Mouse (Mus musculus): ENCODE results near the gene Cdh15. TPM values are rescaled to one million over a fixed set of nuclear protein-coding genes. Genes with fewer than 3 reads are reported as not detected.

Gene Cdh15
- polyA plus RNA-seq, 1 experiment from 2014 or later, result 0.37 TPM

GRCm38 (mm10) chr8:122873171-122873570 is 25.4 kb downstream of the Cdh15 start:
- no peak overlapping the region for H3K4me2 ChIP-seq (ENCODE audit: low read length)
- no peaks in the 10 kb centered on the region for H3K36me3 ChIP-seq (ENCODE audit: insufficient read depth, low read length)
- no peaks in the 10 kb centered on the region for H3K27me3 ChIP-seq (ENCODE audit: insufficient read depth, low read length)
- H3K4me1 ChIP-seq (replicated peaks; ENCODE audit: insufficient read depth, low read length), result no peaks in the 10 kb centered on the region
- WGBS, result 30% methylated on average over 6 of the region's 6 CpGs
- no peak overlapping the region for H3K4me3 ChIP-seq (replicated peaks; ENCODE audit: low read depth, low read length)
- no peak overlapping the region for H3K27ac ChIP-seq
- no peak for TF ChIP-seq CTCF (IDR thresholded peaks at IDR 0.05; ENCODE audit: low read depth)
- H3K9ac ChIP-seq (ENCODE audit: low read depth, low read length), result no peak overlapping the region
- no peaks in the 10 kb centered on the region for H3K9me3 ChIP-seq (replicated peaks; ENCODE audit: low read length)
- DNase-seq (ENCODE audit: low spot score) (no peak), ATAC-seq (replicated peaks; ENCODE audit: low FRiP score, low read depth) (no peak)

GRCm38 (mm10) chr8:122875186-122875585 is 27.4 kb downstream of the Cdh15 start:
- Histone ChIP-seq H3K9ac (ENCODE audit: low read depth, low read length) (no peak overlapping the region), H3K4me3 (replicated peaks; ENCODE audit: low read depth, low read length) (no peak overlapping the region), H3K4me2 (ENCODE audit: low read length) (no peak overlapping the region), H3K36me3 (ENCODE audit: insufficient read depth, low read length) (no peaks in the 10 kb centered on the region), H3K4me1 (replicated peaks; ENCODE audit: insufficient read depth, low read length) (no peaks in the 10 kb centered on the region), H3K9me3 (replicated peaks; ENCODE audit: low read length) (no peaks in the 10 kb centered on the region), H3K27ac (no peak overlapping the region), H3K27me3 (ENCODE audit: insufficient read depth, low read length) (no peaks in the 10 kb centered on the region)
- DNase-seq (ENCODE audit: low spot score), result no peak
- TF ChIP-seq CTCF (IDR thresholded peaks at IDR 0.05; ENCODE audit: low read depth), result no peak
- ATAC-seq (replicated peaks; ENCODE audit: low FRiP score, low read depth), result no peak
- WGBS, result 59% methylated on average over 5 of the region's 5 CpGs

GRCm38 (mm10) chr8:122878231-122878630 is 30.5 kb downstream of the Cdh15 start:
- no peak for TF ChIP-seq CTCF (IDR thresholded peaks at IDR 0.05; ENCODE audit: low read depth)
- Histone ChIP-seq H3K4me1 (replicated peaks; ENCODE audit: insufficient read depth, low read length) (no peaks in the 10 kb centered on the region), H3K27ac (no peak overlapping the region), H3K9me3 (replicated peaks; ENCODE audit: low read length) (no peaks in the 10 kb centered on the region), H3K9ac (ENCODE audit: low read depth, low read length) (no peak overlapping the region), H3K27me3 (ENCODE audit: insufficient read depth, low read length) (no peaks in the 10 kb centered on the region), H3K36me3 (ENCODE audit: insufficient read depth, low read length) (peaks cover 19% of the 10 kb centered on the region), H3K4me3 (replicated peaks; ENCODE audit: low read depth, low read length) (no peak overlapping the region), H3K4me2 (ENCODE audit: low read length) (no peak overlapping the region)
- DNase-seq (ENCODE audit: low spot score) (no peak), ATAC-seq (replicated peaks; ENCODE audit: low FRiP score, low read depth) (no peak)
- 86% methylated on average over 3 of the region's 3 CpGs for WGBS

GRCm38 (mm10) chr8:122880302-122880701 is 32.5 kb downstream of the Cdh15 start:
- peaks cover 38% of the 10 kb centered on the region for H3K36me3 ChIP-seq (ENCODE audit: insufficient read depth, low read length)
- no peaks in the 10 kb centered on the region for H3K4me1 ChIP-seq (replicated peaks; ENCODE audit: insufficient read depth, low read length)
- no peaks in the 10 kb centered on the region for H3K27me3 ChIP-seq (ENCODE audit: insufficient read depth, low read length)
- WGBS, result 58% methylated on average over 3 of the region's 3 CpGs
- H3K4me3 ChIP-seq (replicated peaks; ENCODE audit: low read depth, low read length), result no peak overlapping the region
- ATAC-seq (replicated peaks; ENCODE audit: low FRiP score, low read depth) (no peak), DNase-seq (ENCODE audit: low spot score) (no peak)
- no peak for TF ChIP-seq CTCF (IDR thresholded peaks at IDR 0.05; ENCODE audit: low read depth)
- no peak overlapping the region for H3K4me2 ChIP-seq (ENCODE audit: low read length)
- H3K9me3 ChIP-seq (replicated peaks; ENCODE audit: low read length), result no peaks in the 10 kb centered on the region
- H3K9ac ChIP-seq (ENCODE audit: low read depth, low read length), result no peak overlapping the region
- no peak overlapping the region for H3K27ac ChIP-seq

- Histone ChIP-seq H3K36me3 (ENCODE audit: insufficient read depth, low read length) (peaks cover 72% of the 10 kb centered on the region), H3K9me3 (replicated peaks; ENCODE audit: low read length) (no peaks in the 10 kb centered on the region), H3K4me3 (replicated peaks; ENCODE audit: low read depth, low read length) (no peak overlapping the region), H3K9ac (ENCODE audit: low read depth, low read length) (no peak overlapping the region; the same call in 1 of the 2 replicates), H3K4me2 (ENCODE audit: low read length) (no peak overlapping the region), H3K27ac (no peak overlapping the region), H3K4me1 (replicated peaks; ENCODE audit: insufficient read depth, low read length) (no peaks in the 10 kb centered on the region), H3K27me3 (ENCODE audit: insufficient read depth, low read length) (no peaks in the 10 kb centered on the region)
- TF ChIP-seq CTCF (IDR thresholded peaks at IDR 0.05; ENCODE audit: low read depth), result no peak
- DNase-seq (ENCODE audit: low spot score) (no peak), ATAC-seq (replicated peaks; ENCODE audit: low FRiP score, low read depth) (no peak)
- 85% methylated on average over 10 of the region's 10 CpGs for WGBS
These were observed 35.9 kb downstream of the Cdh15 start for GRCm38 (mm10) chr8:122883671-122884070.

- H3K9ac ChIP-seq (ENCODE audit: low read depth, low read length), result no peak overlapping the region
- no peak overlapping the region for H3K4me3 ChIP-seq (replicated peaks; ENCODE audit: low read depth, low read length)
- H3K4me2 ChIP-seq (ENCODE audit: low read length), result no peak overlapping the region
- no peaks in the 10 kb centered on the region for H3K9me3 ChIP-seq (replicated peaks; ENCODE audit: low read length)
- DNase-seq (ENCODE audit: low spot score) (no peak), ATAC-seq (replicated peaks; ENCODE audit: low FRiP score, low read depth) (no peak)
- H3K4me1 ChIP-seq (replicated peaks; ENCODE audit: insufficient read depth, low read length), result no peaks in the 10 kb centered on the region
- peak; percentile 24; the same call in 1 of the 2 replicates for TF ChIP-seq CTCF (IDR thresholded peaks at IDR 0.05; ENCODE audit: low read depth)
- peaks cover 84% of the 10 kb centered on the region for H3K36me3 ChIP-seq (ENCODE audit: insufficient read depth, low read length)
- 84% methylated on average over 12 of the region's 12 CpGs for WGBS
- no peak overlapping the region for H3K27ac ChIP-seq
- no peaks in the 10 kb centered on the region for H3K27me3 ChIP-seq (ENCODE audit: insufficient read depth, low read length)
These were observed 43.7 kb downstream of the Cdh15 start for GRCm38 (mm10) chr8:122891440-122891839.

GRCm38 (mm10) chr8:122893451-122893850 is 45.7 kb downstream of the Cdh15 start:
- no peak overlapping the region for H3K4me3 ChIP-seq (replicated peaks; ENCODE audit: low read depth, low read length)
- no peak overlapping the region for H3K9ac ChIP-seq (ENCODE audit: low read depth, low read length)
- WGBS, result 88% methylated on average over 12 of the region's 12 CpGs
- ATAC-seq (replicated peaks; ENCODE audit: low FRiP score, low read depth) (no peak), DNase-seq (ENCODE audit: low spot score) (no peak)
- H3K27ac ChIP-seq, result no peak overlapping the region
- H3K4me2 ChIP-seq (ENCODE audit: low read length), result no peak overlapping the region
- H3K4me1 ChIP-seq (replicated peaks; ENCODE audit: insufficient read depth, low read length), result no peaks in the 10 kb centered on the region
- no peaks in the 10 kb centered on the region for H3K27me3 ChIP-seq (ENCODE audit: insufficient read depth, low read length)
- peaks cover 82% of the 10 kb centered on the region for H3K36me3 ChIP-seq (ENCODE audit: insufficient read depth, low read length)
- H3K9me3 ChIP-seq (replicated peaks; ENCODE audit: low read length), result no peaks in the 10 kb centered on the region
- no peak for TF ChIP-seq CTCF (IDR thresholded peaks at IDR 0.05; ENCODE audit: low read depth)
